Comparison of ENCODE assay signal across 21 mouse cellular contexts in genomic region chr2:167187119-167187518, GRCm38 (mm10). TPM values are rescaled to one million over a fixed set of nuclear protein-coding genes. Genes with fewer than 3 reads are reported as not detected.
DNase-seq lines count a peak whose midpoint lies in the region; ATAC-seq lines count a peak whose summit lies in the region.
"Had no signal": no experiment of that assay in that cellular context is flagged by ENCODE, and none has a peak within 500 bp of the region (broad histone marks: within the 10 kb centered on the region; RNA-seq: fewer than 3 reads in every experiment).

No protein-coding gene starts in this region.

- 85% methylated on average over 5 of the region's 5 CpGs for WGBS in midbrain, embryonic 16.5 days
- 86% methylated on average over 5 of the region's 5 CpGs for WGBS in midbrain, embryonic 14.5 days
- WGBS in liver, embryonic 11.5 days = 74% methylated on average over 5 of the region's 5 CpGs

- peak; percentile 84 for DNase-seq in gastrocnemius, adult 18-20 months (ENCODE audit: low spot score)
- DNase-seq in gastrocnemius, postnatal 4 days (ENCODE audit: low spot score in 2 of 2) = no peak
- DNase-seq in midbrain, embryonic 14.5 days = no peak
- peak; percentile 71 for DNase-seq in gastrocnemius, postnatal 14 days
- no peak for DNase-seq in spleen, postnatal 14 days (ENCODE audit: low spot score in 2 of 2)
- DNase-seq in liver, embryonic 11.5 days (ENCODE audit: low spot score) = no peak
- DNase-seq: adrenal gland, postnatal 14 days; cerebellum, adult 11-12 months; cerebellum, postnatal 25 days; kidney, adult 8-10 months; kidney, postnatal 25 days; spleen, adult 18-20 months; thymus, postnatal 36 days had no signal

- H3K9ac ChIP-seq in midbrain, embryonic 16.5 days (ENCODE audit: low read depth, low read length) = no peak overlapping the region; the same call in 1 of the 2 replicates
- H3K9ac ChIP-seq in midbrain, embryonic 14.5 days (replicated peaks; ENCODE audit: low read length) = no peak overlapping the region
- no peak overlapping the region for H3K9ac ChIP-seq in liver, embryonic 11.5 days (ENCODE audit: low read depth, low read length)
- H3K9ac ChIP-seq: forebrain, embryonic 13.5 days; limb, embryonic 13.5 days; liver, embryonic 14.5 days; lung, embryonic 15.5 days; midbrain, embryonic 12.5 days had no signal

- H3K4me2 ChIP-seq in midbrain, embryonic 16.5 days (ENCODE audit: low read length) = peak overlapping the region; percentile 22; the same call in 1 of the 2 replicates
- no peak overlapping the region for H3K4me2 ChIP-seq in midbrain, embryonic 14.5 days (ENCODE audit: low read length)
- H3K4me2 ChIP-seq in liver, embryonic 11.5 days = no peak overlapping the region
- H3K4me2 ChIP-seq: forebrain, embryonic 13.5 days; limb, embryonic 13.5 days; lung, embryonic 15.5 days; midbrain, embryonic 12.5 days had no signal

- intact Hi-C loops in gastrocnemius, postnatal 14 days (cut with DNase I; ENCODE audit: low total_unique reads) = no loop called here

- no peak overlapping the region for H3K27ac ChIP-seq in midbrain, embryonic 16.5 days (ENCODE audit: low read length)
- no peak overlapping the region for H3K27ac ChIP-seq in midbrain, embryonic 14.5 days (replicated peaks; ENCODE audit: low read depth, low read length)
- no peak overlapping the region for H3K27ac ChIP-seq in liver, embryonic 11.5 days (ENCODE audit: low read depth, low read length)
- H3K27ac ChIP-seq: forebrain, embryonic 13.5 days; heart, embryonic 10.5 days; hindbrain, embryonic 10.5 days; limb, embryonic 13.5 days; liver, embryonic 14.5 days; lung, embryonic 15.5 days; midbrain, embryonic 12.5 days had no signal

- peaks cover 28% of the 10 kb centered on the region for H3K4me1 ChIP-seq in midbrain, embryonic 16.5 days (ENCODE audit: control insufficient read depth, insufficient read depth, low read length)
- peaks cover 19% of the 10 kb centered on the region for H3K4me1 ChIP-seq in midbrain, embryonic 14.5 days (ENCODE audit: control insufficient read depth, insufficient read depth, low read length)
- 0 out of 2 replicates have a peak, but pooled peaks cover 6% of the 10 kb centered on the region for H3K4me1 ChIP-seq in liver, embryonic 11.5 days (replicated peaks; ENCODE audit: control insufficient read depth, insufficient read depth, low read length)

- H3K36me3 ChIP-seq in midbrain, embryonic 16.5 days (ENCODE audit: control insufficient read depth, insufficient read depth, low read length) = peaks cover 10% of the 10 kb centered on the region
- H3K36me3 ChIP-seq in midbrain, embryonic 14.5 days (ENCODE audit: control insufficient read depth, insufficient read depth, low read length) = peaks cover 3% of the 10 kb centered on the region; the same call in 1 of the 2 replicates
- H3K36me3 ChIP-seq in liver, embryonic 11.5 days (ENCODE audit: control insufficient read depth, insufficient read depth, low read length) = no peaks in the 10 kb centered on the region
- H3K36me3 ChIP-seq: heart, embryonic 10.5 days; limb, embryonic 13.5 days; lung, embryonic 15.5 days; midbrain, embryonic 12.5 days had no signal

- ATAC-seq in midbrain, embryonic 16.5 days = no peak
- no peak for ATAC-seq in midbrain, embryonic 14.5 days (ENCODE audit: low FRiP score, low TSS enrichment)
- no peak for ATAC-seq in liver, embryonic 11.5 days (replicated peaks; ENCODE audit: low FRiP score)
- ATAC-seq: forebrain, embryonic 13.5 days had no signal

- H3K27me3 ChIP-seq in midbrain, embryonic 16.5 days (ENCODE audit: control insufficient read depth, insufficient read depth, low read depth, low read length) = no peaks in the 10 kb centered on the region; the same call in 1 of the 2 replicates
- peaks cover 24% of the 10 kb centered on the region for H3K27me3 ChIP-seq in midbrain, embryonic 14.5 days (ENCODE audit: control insufficient read depth, insufficient read depth, low read length)
- peaks cover 62% of the 10 kb centered on the region for H3K27me3 ChIP-seq in liver, embryonic 11.5 days (replicated peaks; ENCODE audit: control insufficient read depth, insufficient read depth, low read length)

- no peaks in the 10 kb centered on the region; the same call in 1 of the 2 replicates for H3K9me3 ChIP-seq in midbrain, embryonic 16.5 days (replicated peaks; ENCODE audit: control insufficient read depth, low read length, poor library complexity, severe bottlenecking)
- H3K9me3 ChIP-seq in midbrain, embryonic 14.5 days (ENCODE audit: control insufficient read depth, low read length) = no peaks in the 10 kb centered on the region
- H3K9me3 ChIP-seq in liver, embryonic 11.5 days (ENCODE audit: control insufficient read depth, low read length) = no peaks in the 10 kb centered on the region
- H3K9me3 ChIP-seq: forebrain, embryonic 13.5 days; hindbrain, embryonic 10.5 days; lung, embryonic 15.5 days; midbrain, embryonic 12.5 days had no signal

- H3K4me3 ChIP-seq in midbrain, embryonic 16.5 days (ENCODE audit: low read depth, low read length) = no peak overlapping the region
- H3K4me3 ChIP-seq in midbrain, embryonic 14.5 days (replicated peaks; ENCODE audit: low read depth, low read length) = no peak overlapping the region
- no peak overlapping the region for H3K4me3 ChIP-seq in liver, embryonic 11.5 days (ENCODE audit: low read depth, low read length)
- H3K4me3 ChIP-seq: forebrain, embryonic 13.5 days; heart, embryonic 10.5 days; hindbrain, embryonic 10.5 days; limb, embryonic 13.5 days; lung, embryonic 15.5 days; midbrain, embryonic 12.5 days had no signal

RNA-seq across cellular contexts. Expression of gene Kcnb1, which starts 2.8 kb away (rescaled TPM):
- 10 to 100 TPM; 22.2 to 25.8 TPM for total RNA-seq in gastrocnemius, adult 18-20 months (2021)
- total RNA-seq in gastrocnemius, postnatal 4 days (2021) = 10 to 100 TPM; 38.0 to 42.7 TPM
- 3.9 and 4.0 TPM in 2 replicates for polyA plus RNA-seq in midbrain, embryonic 16.5 days (2015; fragmentation: Nextera tagmentation; extraction: Ambion mirVana)
- polyA plus RNA-seq in midbrain, embryonic 14.5 days (2014; fragmentation: Nextera tagmentation; extraction: Ambion mirVana) = 3.1 and 5.2 TPM in 2 replicates
- 10 to 100 TPM; 21.2 to 23.8 TPM for total RNA-seq in gastrocnemius, postnatal 14 days (2021)
- polyA plus RNA-seq in liver, embryonic 11.5 days (2014; fragmentation: Nextera tagmentation; extraction: Ambion mirVana) = 0.12 and 0.73 TPM in 2 replicates

RNA-seq across cellular contexts. Expression of gene Ptgis, which starts 53.3 kb away (rescaled TPM):
- total RNA-seq in gastrocnemius, adult 18-20 months (2021) = 1 to 10 TPM; 1.3 to 1.8 TPM
- 10 to 100 TPM; 26.8 to 27.1 TPM for total RNA-seq in gastrocnemius, postnatal 4 days (2021)
- 3.4 and 4.3 TPM in 2 replicates for polyA plus RNA-seq in midbrain, embryonic 16.5 days (2015; fragmentation: Nextera tagmentation; extraction: Ambion mirVana)
- 2.2 and 5.3 TPM in 2 replicates for polyA plus RNA-seq in midbrain, embryonic 14.5 days (2014; fragmentation: Nextera tagmentation; extraction: Ambion mirVana)
- total RNA-seq in gastrocnemius, postnatal 14 days (2021) = 10 to 100 TPM in 1 of 2 experiments, 1 to 10 TPM in 1; 8.0 to 11.1 TPM
- polyA plus RNA-seq in liver, embryonic 11.5 days (2014; fragmentation: Nextera tagmentation; extraction: Ambion mirVana) = 7.4 and 7.7 TPM in 2 replicates

Comparison
In these comparisons a context has a peak if more than half of its experiments do, and no peak if none do; other contexts are left out.
1. DNase-seq: peak in gastrocnemius, adult 18-20 months (single experiment) and gastrocnemius, postnatal 14 days (single experiment); none in gastrocnemius, postnatal 4 days (0 of 2), midbrain, embryonic 14.5 days (single experiment), spleen, postnatal 14 days (0 of 2) and liver, embryonic 11.5 days (single experiment).